Mouse (Mus musculus) liver, embryonic 14.5 days (tissue): ENCODE measurements around the gene Cd248.

Source experiments
- CTCF ChIP-seq: IDR thresholded peaks from 2 replicates; pipeline ENCODE4 v1.5.1; 2016; ENCODE audit warnings: antibody characterized with exemption, low read depth, control low read depth
- EP300 ChIP-seq: IDR thresholded peaks from 2 replicates; pipeline ENCODE4 v1.6.1; 2016; ENCODE audit warnings: antibody characterized with exemption, low read depth

GRCm38 (mm10) chr19:5106731-5107191 lies 38.9 kb downstream of the Cd248 start, which contains the start of gene Rab1b:
- TF ChIP-seq CTCF = no peak
- TF ChIP-seq EP300 = no peak
